Mouse (Mus musculus) MEL (cell line): ENCODE results near the gene Rmdn2.

Source experiments
- NELFE ChIP-seq: IDR thresholded peaks from 2 replicates; pipeline ENCODE4 v1.6.1; 2011; ENCODE audit warnings: low read depth, low read length, improper control_type of control experiment
- POLR2AphosphoS2 ChIP-seq: IDR thresholded peaks from 2 replicates; pipeline ENCODE4 v1.6.1; 2011; ENCODE audit warnings: low read length, improper control_type of control experiment
- ZNF384 ChIP-seq: IDR thresholded peaks from 2 replicates; pipeline ENCODE4 v1.6.1; 2012; ENCODE audit warnings: low read depth, mild to moderate bottlenecking, inconsistent platforms, low read length, improper control_type of control experiment

DNA sequence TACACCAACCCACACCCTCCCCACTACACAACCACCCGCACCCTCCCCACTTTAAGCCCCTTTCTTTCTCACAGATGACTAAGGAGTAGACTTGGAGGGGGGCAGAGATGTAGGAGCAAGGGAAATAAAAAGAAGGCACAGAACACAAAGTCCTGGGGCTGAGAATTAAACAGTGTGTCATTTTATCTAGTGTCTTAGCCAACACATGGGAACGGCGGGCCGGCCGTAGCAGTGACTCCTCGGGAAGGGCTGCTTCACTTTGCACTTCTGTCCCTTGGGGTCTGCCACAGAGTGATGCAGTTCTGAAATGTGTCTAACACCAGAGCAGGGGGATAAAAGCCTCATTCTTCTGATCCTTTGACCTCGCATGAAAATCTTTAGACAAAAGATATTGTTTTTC lies 109.0 kb downstream of the Rmdn2 start:
- TF ChIP-seq NELFE: no peak
- TF ChIP-seq POLR2AphosphoS2: no peak
- no peak for TF ChIP-seq ZNF384
